ENCODE assay signal across 8 mouse cellular contexts in genomic region chr11:49824896-49825295, GRCm38 (mm10). TPM values are rescaled to one million over a fixed set of nuclear protein-coding genes. Genes with fewer than 3 reads are reported as not detected.
A peak's percentile ranks its signal among the peaks of the same experiment; 100 is the strongest.
DNase-seq lines count a peak whose midpoint lies in the region; ATAC-seq and TF ChIP-seq lines count a peak whose summit lies in the region.

No protein-coding gene starts in this region.

- in situ Hi-C loops in CH12.LX (cut with MboI; ENCODE audit: low pct_ligation_motif_present, low pct_unique_long_range_greater_than_20kb, low sequenced_read_pairs) = no loop called here

- H3K4me1 ChIP-seq in hindbrain, embryonic 11.5 days (replicated peaks; ENCODE audit: control insufficient read depth, insufficient read depth, low read length) = no peaks in the 10 kb centered on the region
- H3K4me1 ChIP-seq in hindbrain, embryonic 13.5 days (replicated peaks) = no peaks in the 10 kb centered on the region
- H3K4me1 ChIP-seq in CH12.LX (ENCODE audit: control insufficient read depth in 1 of 2, insufficient read depth in 2 of 2) = no peaks in the 10 kb centered on the region
- peaks cover 3% of the 10 kb centered on the region for H3K4me1 ChIP-seq in olfactory bulb, adult 2 months (ENCODE audit: control insufficient read depth, insufficient read depth, low read length)

- H3K79me2 ChIP-seq in CH12.LX (replicated peaks; ENCODE audit: control insufficient read depth, extremely low read depth, insufficient read depth, poor library complexity, severe bottlenecking) = no peaks in the 10 kb centered on the region

- dilution Hi-C loops in CH12.LX (cut with MboI; ENCODE audit: extremely low pct_ligation_motif_present, extremely low pct_unique_long_range_greater_than_20kb, low sequenced_read_pairs) = no loop called here

- H3K27ac ChIP-seq in hindbrain, embryonic 11.5 days (ENCODE audit: low read depth, low read length) = no peak overlapping the region
- no peak overlapping the region for H3K27ac ChIP-seq in hindbrain, embryonic 13.5 days
- no peak overlapping the region for H3K27ac ChIP-seq in CH12.LX (ENCODE audit: insufficient read depth, low read depth)
- no peak overlapping the region for H3K27ac ChIP-seq in olfactory bulb, adult 2 months (ENCODE audit: insufficient read depth, low read depth, low read length)

- no peak overlapping the region for H3K4me3 ChIP-seq in hindbrain, embryonic 11.5 days (ENCODE audit: low read depth, low read length)
- no peak overlapping the region for H3K4me3 ChIP-seq in hindbrain, embryonic 13.5 days
- H3K4me3 ChIP-seq in CH12.LX (replicated peaks in 1 of 3; ENCODE audit: low read depth in 2 of 3, low read length in 2 of 3, poor library complexity in 1 of 3) = no peak overlapping the region
- no peak overlapping the region for H3K4me3 ChIP-seq in olfactory bulb, adult 2 months (ENCODE audit: insufficient read depth, low read depth, low read length)

- H3K27me3 ChIP-seq in hindbrain, embryonic 11.5 days (ENCODE audit: control insufficient read depth, insufficient read depth, low read length) = no peaks in the 10 kb centered on the region
- no peaks in the 10 kb centered on the region for H3K27me3 ChIP-seq in hindbrain, embryonic 13.5 days
- H3K27me3 ChIP-seq in CH12.LX (replicated peaks) = peaks cover 6% of the 10 kb centered on the region

- TF ChIP-seq RAD21 in CH12.LX (IDR thresholded peaks at IDR 0.05; ENCODE audit: low read depth, low read length) = peak; percentile 65

- TF ChIP-seq POLR2A in CH12.LX (IDR thresholded peaks at IDR 0.05; ENCODE audit: low read depth, low read length) = no peak
- TF ChIP-seq POLR2A in olfactory bulb, adult 2 months (IDR thresholded peaks at IDR 0.05; ENCODE audit: insufficient read depth, low read depth, low read length) = no peak

- no peak overlapping the region for H3K4me2 ChIP-seq in hindbrain, embryonic 11.5 days (replicated peaks; ENCODE audit: low read depth, low read length)
- no peak overlapping the region for H3K4me2 ChIP-seq in hindbrain, embryonic 13.5 days
- no peak overlapping the region for H3K4me2 ChIP-seq in CH12.LX (ENCODE audit: insufficient read depth, low read depth, poor library complexity, severe bottlenecking)

- peak; percentile 93 to 98 for TF ChIP-seq CTCF in CH12.LX (conservative IDR thresholded peaks at IDR 0.05 in 1 of 2, IDR thresholded peaks at IDR 0.05 in 1 of 2; ENCODE audit: low read depth in 2 of 2, low read length in 2 of 2)
- TF ChIP-seq CTCF in olfactory bulb, adult 2 months (IDR thresholded peaks at IDR 0.05; ENCODE audit: insufficient read depth, low read depth, low read length) = peak; percentile 58; the same call in 1 of the 2 replicates

- WGBS in hindbrain, embryonic 11.5 days = 37% methylated on average over 2 of the region's 2 CpGs
- 43% methylated on average over 2 of the region's 2 CpGs for WGBS in hindbrain, embryonic 13.5 days
- 46% methylated on average over 2 of the region's 2 CpGs for WGBS in olfactory bulb, adult 2 months

- intact Hi-C loops in left cerebral cortex, postnatal 4 days (cut with DNase I) = no loop called here

- no peaks in the 10 kb centered on the region for H3K36me3 ChIP-seq in hindbrain, embryonic 11.5 days (ENCODE audit: control insufficient read depth, insufficient read depth, low read length)
- peaks cover 33% of the 10 kb centered on the region for H3K36me3 ChIP-seq in hindbrain, embryonic 13.5 days
- no peaks in the 10 kb centered on the region for H3K36me3 ChIP-seq in CH12.LX (replicated peaks in 1 of 2; ENCODE audit: control insufficient read depth in 1 of 2, insufficient read depth in 1 of 2, low read length in 1 of 2)

- no peak for TF ChIP-seq EP300 in CH12.LX (IDR thresholded peaks at IDR 0.05; ENCODE audit: low read length)

- no peaks in the 10 kb centered on the region for H3K9me3 ChIP-seq in hindbrain, embryonic 11.5 days (ENCODE audit: control insufficient read depth, low read length)
- H3K9me3 ChIP-seq in hindbrain, embryonic 13.5 days = no peaks in the 10 kb centered on the region
- H3K9me3 ChIP-seq in CH12.LX (replicated peaks; ENCODE audit: low read length) = no peaks in the 10 kb centered on the region

- ATAC-seq in hindbrain, embryonic 11.5 days (ENCODE audit: low FRiP score) = no peak
- ATAC-seq in hindbrain, embryonic 13.5 days (ENCODE audit: low FRiP score) = no peak

- H3K9ac ChIP-seq in hindbrain, embryonic 11.5 days (ENCODE audit: low read depth, low read length) = no peak overlapping the region
- no peak overlapping the region for H3K9ac ChIP-seq in hindbrain, embryonic 13.5 days
- no peak overlapping the region for H3K9ac ChIP-seq in CH12.LX (ENCODE audit: insufficient read depth, low read depth)

- peak; percentile 82 for DNase-seq in hindbrain, embryonic 11.5 days (ENCODE audit: low spot score)
- DNase-seq in CH12.LX (ENCODE audit: extremely low read depth) = peak; percentile 53
- DNase-seq in c-Kit-positive CD71-positive TER-119-positive erythroid progenitor cells, embryonic 14.5 days (ENCODE audit: low spot score) = peak; percentile 58
- DNase-seq in gastrocnemius, postnatal 10 days = peak; percentile 80
- peak; percentile 58 for DNase-seq in left cerebral cortex, postnatal 4 days
- peak; percentile 86 for DNase-seq in thymus, postnatal 25 days

TF ChIP-seq in CH12.LX, 34 proteins besides CTCF, POLR2A, EP300 and RAD21:
- no peak for TF ChIP-seq MAZ (IDR thresholded peaks at IDR 0.05; ENCODE audit: low read depth, low read length)
- no peak for TF ChIP-seq PAX5 (IDR thresholded peaks at IDR 0.05; ENCODE audit: low read length)
- TF ChIP-seq JUND (conservative IDR thresholded peaks at IDR 0.05; ENCODE audit: low read depth, low read length) = no peak
- no peak for TF ChIP-seq CHD1 (IDR thresholded peaks at IDR 0.05; ENCODE audit: low read depth, low read length)
- TF ChIP-seq MEF2A (IDR thresholded peaks at IDR 0.05; ENCODE audit: borderline replicate concordance, low read depth, low read length) = no peak
- peak; percentile 93 for TF ChIP-seq SMC3 (IDR thresholded peaks at IDR 0.05; ENCODE audit: low read depth, low read length)
- 0 out of 2 replicates have a peak, but pooled peaks have one; percentile 24 for TF ChIP-seq NELFE (IDR thresholded peaks at IDR 0.05; ENCODE audit: low read depth, low read length)

RNA-seq across cellular contexts. Expression of gene Mapk9, which starts 21.7 kb away (rescaled TPM):
- polyA plus RNA-seq in hindbrain, embryonic 11.5 days (2014; fragmentation: Nextera tagmentation; extraction: Ambion mirVana) = 49.3 and 52.9 TPM in 2 replicates
- 54.0 TPM in 2 replicates for polyA plus RNA-seq in hindbrain, embryonic 13.5 days (2015; fragmentation: Nextera tagmentation; extraction: Ambion mirVana)
- 22.0 and 22.5 TPM in 2 replicates for total RNA-seq in CH12.LX (2012; rRNA removed)
- total RNA-seq in CH12.LX (2014; rRNA removed) = 29.3 and 35.3 TPM in 2 replicates
- 31.7 and 36.8 TPM in 2 replicates for polyA plus RNA-seq in CH12.LX (2012; ENCODE audit: insufficient read length, low read depth)
- total RNA-seq in gastrocnemius, postnatal 10 days (2021) = 10 to 100 TPM; 49.3 TPM
- total RNA-seq in left cerebral cortex, postnatal 4 days (2021) = 100 to 1,000 TPM; 135 to 139 TPM
- not detected in 2 replicates for polyA plus RNA-seq in olfactory bulb, adult 2 months (2012; ENCODE audit: insufficient read depth, insufficient read length, low replicate concordance, missing spikeins)

RNA-seq across cellular contexts. Expression of gene Gfpt2, which starts 30.9 kb away (rescaled TPM):
- 13.0 and 14.5 TPM in 2 replicates for polyA plus RNA-seq in hindbrain, embryonic 11.5 days (2014; fragmentation: Nextera tagmentation; extraction: Ambion mirVana)
- 5.3 and 5.5 TPM in 2 replicates for polyA plus RNA-seq in hindbrain, embryonic 13.5 days (2015; fragmentation: Nextera tagmentation; extraction: Ambion mirVana)
- total RNA-seq in CH12.LX (2012; rRNA removed) = 0.04 TPM in 1 of 2 replicates, not detected in the other
- not detected in 2 replicates for total RNA-seq in CH12.LX (2014; rRNA removed)
- not detected in 2 replicates for polyA plus RNA-seq in CH12.LX (2012; ENCODE audit: insufficient read length, low read depth)
- 1 to 10 TPM; 7.4 to 9.5 TPM for total RNA-seq in gastrocnemius, postnatal 10 days (2021)
- 10 to 100 TPM; 13.0 to 13.7 TPM for total RNA-seq in left cerebral cortex, postnatal 4 days (2021)
- polyA plus RNA-seq in olfactory bulb, adult 2 months (2012; ENCODE audit: insufficient read depth, insufficient read length, low replicate concordance, missing spikeins) = not detected in 2 replicates

Comparison
In these comparisons a context has a peak if more than half of its experiments do, and no peak if none do; other contexts are left out.
1. RNA of gene Mapk9, which starts 21.7 kb away (polyA plus RNA-seq): 54.0 TPM in hindbrain, embryonic 13.5 days, 49.3 to 52.9 TPM in hindbrain, embryonic 11.5 days and 31.7 to 36.8 TPM in CH12.LX; not detected in olfactory bulb, adult 2 months; every median in the first group is over 10 times any median in the second.
2. Peak in every context shown above with its lines, with median percentiles within 50 percentile points of each other: DNase-seq.